Mouse (Mus musculus) spleen, adult 12 weeks (tissue): Measurements from ENCODE around the gene Atp8b4.
A peak's percentile ranks its signal among the peaks of the same experiment; 100 is the strongest.

Experiments
- DNase-seq: peaks from one replicate; pipeline ENCODE4 v3.0.0; 2022; ENCODE audit warnings: low spot score

Gene Atp8b4

DNA sequence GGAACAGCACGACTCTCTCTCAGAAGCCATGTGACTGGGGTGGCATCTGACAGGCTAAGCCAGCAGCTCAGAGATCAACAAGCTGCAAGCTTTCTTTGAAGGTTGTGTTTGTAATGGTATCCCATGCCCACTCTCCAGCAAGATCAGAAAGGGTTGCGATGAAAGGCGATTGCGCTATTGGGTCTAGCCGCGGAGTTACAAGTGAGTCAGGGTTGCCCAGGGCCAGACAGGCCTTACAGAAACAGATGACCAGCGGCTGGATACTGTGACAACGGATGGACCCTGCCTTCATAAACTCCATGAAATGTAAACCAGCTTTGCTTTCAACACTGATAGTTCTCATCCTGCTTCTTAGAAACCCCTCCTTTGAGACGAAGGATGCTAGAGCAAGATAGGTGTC, 66.2 kb downstream of the Atp8b4 start:
- no peak for DNase-seq

DNA sequence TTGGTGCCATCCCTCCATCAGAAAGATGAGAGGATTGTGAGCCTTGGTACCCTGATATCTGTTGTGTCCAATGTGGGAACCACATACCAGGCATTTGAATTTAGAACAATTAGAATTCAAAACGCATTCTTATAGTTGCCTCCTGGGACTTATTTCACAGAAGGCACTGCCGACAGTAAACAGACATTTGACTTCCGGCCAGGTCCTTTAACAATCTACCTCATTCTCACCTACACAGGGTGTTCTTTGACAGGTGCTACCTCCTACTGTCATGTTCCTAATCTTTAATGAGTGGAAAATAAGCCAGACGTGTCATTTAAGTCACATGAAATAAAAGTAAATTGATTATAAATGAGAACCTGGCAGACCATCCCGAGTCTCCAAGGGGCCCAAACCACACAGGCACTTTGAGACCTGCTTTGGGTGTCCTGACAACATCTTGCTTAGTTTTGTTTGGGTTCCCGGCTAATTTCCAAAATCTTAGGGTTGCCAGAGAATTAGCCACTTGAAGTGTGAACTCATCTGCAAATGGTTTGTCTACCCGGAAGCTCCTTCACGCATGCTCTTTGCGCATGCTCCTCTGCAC, 67.9 kb downstream of the Atp8b4 start:
- no peak for DNase-seq

DNA sequence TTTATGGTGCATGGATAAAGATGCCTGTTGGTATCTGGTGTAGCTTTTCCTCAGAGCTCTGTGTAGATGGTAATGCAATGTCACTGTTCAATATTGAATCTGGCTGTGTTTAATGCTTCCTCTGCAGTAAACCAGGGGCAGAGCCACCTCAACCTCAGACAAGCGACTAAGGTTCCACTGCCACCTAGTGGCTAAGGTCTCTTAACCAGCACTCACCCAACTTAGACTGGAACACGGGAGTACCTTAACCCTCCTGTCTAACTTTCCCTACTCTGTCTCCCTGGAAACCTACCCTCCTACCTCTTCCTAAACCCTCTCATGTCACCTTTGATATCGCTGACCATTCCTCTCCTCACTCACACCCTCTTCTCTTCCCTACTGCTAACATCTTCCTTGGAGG, 71.2 kb downstream of the Atp8b4 start:
- no peak for DNase-seq

DNA sequence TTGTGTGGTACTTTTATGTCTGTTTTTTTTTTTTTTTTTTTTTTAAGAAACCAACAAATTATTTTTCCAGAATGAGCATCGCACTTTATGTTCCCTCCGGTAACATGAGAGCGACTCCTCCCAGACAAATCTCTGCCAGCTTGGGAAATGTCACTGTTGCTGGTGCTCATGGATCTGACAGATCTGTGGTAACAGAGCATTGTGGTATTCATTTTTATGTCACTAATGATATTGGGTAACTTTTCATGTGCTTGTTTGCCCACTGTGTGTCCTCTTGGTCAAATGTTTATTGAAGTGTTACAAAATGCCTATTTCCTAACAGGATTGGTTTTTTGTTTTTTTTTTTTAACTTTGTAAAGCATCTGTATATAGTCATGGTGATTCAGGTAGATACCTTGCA, 75.3 kb downstream of the Atp8b4 start:
- DNase-seq = no peak

DNA sequence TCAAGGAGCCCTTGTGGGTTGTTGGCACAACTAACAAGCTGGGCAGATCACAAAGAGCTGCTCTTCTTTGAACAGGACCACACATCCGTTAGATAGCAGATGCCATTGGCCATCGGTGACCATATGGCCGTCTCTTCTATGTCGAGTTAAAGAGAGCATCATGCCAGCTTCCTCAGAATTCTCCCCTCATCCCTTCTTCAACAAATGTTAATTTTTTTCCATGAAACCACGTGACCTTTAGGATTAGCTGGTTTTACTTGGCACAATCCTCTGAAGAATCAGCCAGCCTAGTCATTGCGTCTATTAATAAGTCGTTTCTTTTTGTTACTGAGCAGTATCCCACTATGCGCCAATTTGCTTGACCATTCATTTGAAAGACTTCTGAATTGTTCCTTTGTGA, 75.8 kb downstream of the Atp8b4 start:
- DNase-seq = no peak

DNA sequence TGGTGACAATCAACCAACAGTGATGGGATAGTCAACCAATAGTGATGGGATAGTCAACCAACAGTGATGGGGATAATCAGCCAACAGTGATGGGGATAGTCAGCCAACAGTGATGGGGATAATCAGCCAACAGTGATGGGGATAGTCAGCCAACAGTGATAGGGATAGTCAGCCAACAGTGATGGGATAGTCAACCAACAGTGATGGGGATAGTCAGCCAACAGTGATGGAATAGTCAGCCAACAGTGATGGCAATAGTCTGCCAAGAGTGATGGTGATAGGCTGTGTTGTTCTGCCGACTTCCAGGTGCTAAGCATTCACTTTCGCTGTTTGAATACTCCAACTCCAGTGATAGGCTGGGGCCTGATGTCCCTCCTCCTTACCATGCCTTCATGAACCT, 79.6 kb downstream of the Atp8b4 start:
- DNase-seq = no peak

DNA sequence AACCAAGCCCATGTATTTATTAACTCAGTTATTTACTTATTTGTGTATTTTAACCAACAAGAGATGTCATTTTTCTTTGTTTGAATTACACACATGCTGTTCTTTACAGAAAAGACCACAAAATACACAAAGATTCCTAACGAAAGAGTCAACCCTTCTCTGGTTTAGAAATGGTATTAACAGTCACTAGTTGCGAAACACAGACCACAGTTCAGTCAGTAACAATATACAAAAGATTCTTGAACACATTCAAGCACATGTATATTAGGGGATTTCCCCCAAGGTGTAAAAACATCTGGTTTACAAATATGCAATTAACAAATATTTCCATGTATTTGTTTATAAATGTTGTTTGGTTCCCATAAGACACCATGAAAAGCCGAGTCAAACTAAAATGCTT, 81.6 kb downstream of the Atp8b4 start:
- DNase-seq = no peak

DNA sequence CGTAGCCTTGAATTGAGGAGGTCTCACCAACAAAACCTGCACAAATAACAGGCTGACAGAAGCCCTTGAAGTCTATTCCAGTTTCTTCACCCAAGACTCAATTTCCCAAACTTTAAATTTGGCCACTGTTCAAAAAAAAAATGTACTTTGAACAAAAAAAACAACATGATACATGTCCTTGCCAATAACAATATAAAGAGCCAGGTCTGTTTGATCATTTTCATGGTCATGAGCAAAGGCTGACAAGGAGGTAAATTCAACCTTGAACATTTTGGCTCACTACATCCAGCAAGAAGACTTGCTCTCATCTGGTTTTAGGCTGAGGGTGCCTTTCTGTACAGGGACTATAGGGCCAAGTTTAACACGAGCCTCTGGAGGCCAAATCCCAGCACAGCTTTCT, 83.7 kb downstream of the Atp8b4 start:
- DNase-seq = no peak

DNA sequence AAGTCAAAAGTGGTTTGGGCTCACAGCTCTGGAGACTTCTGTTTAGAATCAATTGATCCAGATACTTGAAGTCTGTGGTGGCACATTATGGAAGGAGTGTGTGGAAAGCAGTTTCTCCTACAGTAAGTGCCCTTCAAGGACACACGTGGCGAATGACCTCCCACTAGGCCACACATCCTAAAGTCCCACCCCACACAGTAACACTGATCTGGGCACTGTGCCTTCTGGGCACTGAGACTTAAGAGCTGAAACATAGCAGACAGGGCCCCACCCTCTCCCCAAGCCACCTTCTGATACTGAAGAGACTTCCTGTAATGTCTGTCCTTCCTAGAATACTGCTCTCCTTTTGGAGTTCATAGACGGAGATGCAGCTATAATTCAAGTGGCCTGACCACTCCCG, 84.5 kb downstream of the Atp8b4 start:
- no peak for DNase-seq

DNA sequence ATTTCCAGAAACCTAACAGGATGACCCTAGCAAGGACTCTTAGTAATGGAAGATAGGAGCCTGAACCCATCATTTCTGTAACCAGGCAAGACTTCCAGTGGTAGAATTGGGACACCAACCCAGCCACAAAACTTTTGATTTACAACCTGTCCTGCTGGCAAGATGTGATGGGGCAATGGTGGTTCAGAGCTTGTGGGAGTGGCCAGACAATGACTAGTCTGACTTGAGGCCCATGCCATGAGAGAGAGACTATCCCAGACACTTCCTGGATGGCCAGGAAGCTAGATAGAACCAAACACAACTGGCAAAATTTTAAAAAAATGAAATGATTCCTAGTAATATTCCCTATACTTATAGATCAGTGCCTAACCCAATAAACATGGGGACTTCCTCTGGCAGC, 87.7 kb downstream of the Atp8b4 start:
- DNase-seq = no peak

DNA sequence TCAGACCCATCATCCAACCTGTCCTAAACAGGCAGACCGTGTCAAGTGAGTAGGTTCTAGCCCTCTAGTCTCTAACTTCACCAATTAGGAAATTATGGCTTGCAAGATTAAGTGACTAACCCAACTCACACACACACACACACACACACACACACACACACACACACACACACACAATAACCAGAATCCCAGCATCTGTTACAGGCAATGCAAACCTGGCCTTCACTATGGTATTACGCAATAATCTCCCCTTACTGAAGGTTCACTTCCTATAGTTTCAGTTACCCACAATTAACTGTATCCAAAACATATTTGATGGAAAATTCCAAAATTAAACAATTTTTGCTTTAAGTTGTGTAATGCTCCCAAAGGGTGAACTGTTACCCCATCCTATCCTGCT, 101.0 kb downstream of the Atp8b4 start:
- no peak for DNase-seq

DNA sequence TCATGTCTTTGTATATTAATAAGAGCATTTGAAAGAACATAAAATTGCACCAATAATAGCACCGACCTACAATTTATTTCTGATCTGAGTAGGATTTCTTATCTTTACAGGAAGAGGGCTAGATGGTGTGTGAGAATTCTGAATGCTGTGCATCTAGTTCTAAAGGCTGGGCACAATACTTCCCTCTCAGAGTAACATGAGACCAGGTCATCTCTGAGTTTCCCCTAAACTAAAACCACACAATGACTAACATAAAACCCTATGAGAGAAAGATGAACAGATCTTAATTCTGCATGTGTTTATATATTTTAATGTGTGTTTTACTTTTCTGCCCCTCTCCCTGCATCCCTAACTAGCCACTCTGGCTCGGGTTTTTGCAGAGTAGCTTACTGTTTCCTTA, 101.5 kb downstream of the Atp8b4 start:
- DNase-seq = no peak

DNA sequence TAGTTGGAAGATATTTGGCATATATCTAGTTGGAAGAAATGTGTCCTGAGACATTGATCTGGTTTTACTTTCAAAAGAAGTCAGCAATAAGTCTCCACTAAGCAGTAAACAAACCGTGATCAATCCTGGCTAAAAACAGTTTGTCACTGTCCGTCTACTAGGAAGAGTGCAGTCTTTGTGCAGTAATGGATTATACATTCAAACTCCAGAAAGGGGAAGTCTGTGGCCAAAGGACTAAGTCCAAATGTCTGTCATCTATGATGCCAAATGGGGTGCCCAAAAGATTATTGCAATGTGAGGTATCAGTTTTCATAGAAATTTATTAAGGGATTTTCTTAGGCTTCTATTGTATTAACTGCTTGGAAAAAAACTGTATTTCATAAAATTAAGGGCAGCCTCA, 102.3 kb downstream of the Atp8b4 start:
- no peak for DNase-seq

DNA sequence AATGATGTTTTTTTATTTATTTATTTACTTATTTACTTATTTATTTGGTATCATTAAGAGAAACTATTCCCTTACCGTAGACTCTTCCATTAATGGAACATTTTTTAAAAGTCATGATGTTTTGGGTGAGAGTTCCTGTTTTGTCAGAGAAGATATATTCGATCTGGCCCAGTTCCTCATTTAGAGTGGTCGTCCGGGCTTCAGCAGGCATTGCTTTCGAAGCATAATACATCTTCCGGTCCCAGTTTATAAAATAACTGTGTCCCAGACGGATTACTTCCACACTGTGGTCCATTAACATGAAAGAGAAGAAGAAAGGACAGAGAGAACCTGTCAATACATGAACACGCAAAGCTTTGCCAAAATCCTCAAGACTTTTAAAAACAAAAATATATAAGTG, 103.0 kb downstream of the Atp8b4 start:
- DNase-seq = no peak

DNA sequence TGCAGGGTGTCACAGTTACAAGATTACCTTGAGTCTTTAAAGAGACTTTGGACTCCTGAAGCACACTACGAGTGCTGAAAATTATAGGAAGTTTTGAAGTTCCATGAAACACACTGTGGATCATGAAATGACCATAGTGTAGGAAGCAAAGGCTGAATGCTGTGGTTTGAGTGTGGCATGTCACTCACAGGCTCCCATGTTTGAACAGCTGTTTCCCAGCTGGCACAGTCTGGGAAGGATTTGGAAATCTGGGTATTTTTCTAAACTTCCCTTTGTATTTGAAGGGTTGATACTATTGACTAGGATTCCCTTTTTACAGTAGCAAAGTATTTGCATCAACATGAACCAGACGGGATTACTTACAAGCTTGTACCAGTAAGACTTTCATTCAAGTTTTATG, 105.5 kb downstream of the Atp8b4 start:
- DNase-seq = no peak

DNA sequence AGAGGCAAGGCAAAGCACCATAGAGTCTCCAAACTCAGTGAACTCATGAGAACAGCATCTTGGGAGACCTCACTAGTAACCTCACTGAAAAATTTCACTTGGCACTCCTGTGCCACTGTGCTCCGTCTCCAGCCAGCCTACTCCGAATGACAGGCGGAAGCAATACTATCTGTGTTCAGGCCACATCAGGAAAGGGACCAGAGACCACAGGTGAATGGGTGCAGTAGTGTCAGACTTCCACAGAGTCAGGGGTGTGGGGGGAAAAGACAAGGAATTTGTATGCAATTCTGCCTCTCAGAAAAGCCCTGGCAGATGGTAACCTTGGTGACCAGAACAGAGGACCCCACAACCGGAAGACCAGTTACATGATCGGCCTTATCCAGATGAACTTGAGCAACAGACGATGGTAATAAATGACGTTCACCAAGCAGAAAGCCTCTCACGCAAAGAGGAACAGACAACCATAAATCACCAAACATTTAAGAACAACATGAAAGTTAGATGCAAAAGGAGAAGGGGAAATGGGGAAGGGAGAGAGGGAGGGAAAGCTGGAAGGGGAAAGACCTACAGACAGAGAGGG, 112.9 kb downstream of the Atp8b4 start:
- no peak for DNase-seq

DNA sequence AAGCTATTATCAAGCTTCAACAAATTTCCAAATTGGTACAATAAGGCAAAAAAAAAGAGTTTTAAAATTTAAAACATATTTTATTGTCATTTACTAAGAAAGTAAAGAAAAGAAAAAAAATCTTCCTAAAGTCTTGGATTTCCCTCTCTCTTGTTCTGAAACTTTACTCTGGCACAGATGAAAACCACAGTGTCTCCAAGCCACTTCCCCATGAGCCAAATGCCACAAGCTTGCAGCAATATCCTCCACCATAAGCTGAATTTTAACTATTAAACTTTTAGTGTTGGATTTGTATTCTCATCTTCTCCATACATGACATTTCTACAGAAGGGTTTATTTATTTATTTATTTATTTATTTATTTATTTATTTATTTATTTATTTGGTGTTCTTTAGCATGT, 114.4 kb downstream of the Atp8b4 start:
- no peak for DNase-seq

DNA sequence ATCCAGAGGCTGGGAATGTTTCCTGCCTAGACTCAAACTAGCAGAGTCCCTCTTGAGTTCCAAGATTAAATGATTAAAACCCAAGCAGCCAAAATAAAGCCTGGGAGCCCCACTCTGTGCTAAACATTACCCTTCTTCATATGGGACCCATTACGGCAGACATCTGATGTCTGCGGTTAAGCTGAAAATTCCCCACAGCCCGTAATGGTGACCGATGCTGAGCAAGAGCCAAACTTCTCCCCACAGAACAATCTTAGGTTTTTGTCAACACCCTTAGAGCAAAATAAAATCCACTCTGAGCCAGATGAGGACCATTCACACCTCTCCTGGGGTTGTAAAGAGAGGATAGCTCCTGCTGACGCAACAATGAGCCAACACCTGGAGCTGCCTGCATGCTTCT, 120.2 kb downstream of the Atp8b4 start:
- no peak for DNase-seq

DNA sequence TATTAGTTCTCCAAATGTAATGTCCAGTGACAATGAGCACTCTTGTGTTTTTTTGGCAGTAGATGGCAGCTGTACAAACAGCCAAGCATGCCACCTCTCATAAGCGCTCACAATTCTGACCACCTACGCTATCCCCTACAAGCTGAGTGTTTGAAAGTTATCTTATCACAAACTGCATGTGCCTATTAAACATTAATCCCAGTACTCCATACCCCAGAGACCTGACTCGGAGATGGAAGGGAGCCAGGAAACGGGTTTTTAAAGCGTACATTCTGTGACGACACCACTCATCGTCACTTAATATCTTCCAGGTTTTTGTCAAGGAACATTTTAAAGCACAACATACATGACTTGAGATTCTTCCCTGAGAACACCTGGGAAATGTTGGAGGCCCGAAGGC, 128.8 kb downstream of the Atp8b4 start:
- no peak for DNase-seq

DNA sequence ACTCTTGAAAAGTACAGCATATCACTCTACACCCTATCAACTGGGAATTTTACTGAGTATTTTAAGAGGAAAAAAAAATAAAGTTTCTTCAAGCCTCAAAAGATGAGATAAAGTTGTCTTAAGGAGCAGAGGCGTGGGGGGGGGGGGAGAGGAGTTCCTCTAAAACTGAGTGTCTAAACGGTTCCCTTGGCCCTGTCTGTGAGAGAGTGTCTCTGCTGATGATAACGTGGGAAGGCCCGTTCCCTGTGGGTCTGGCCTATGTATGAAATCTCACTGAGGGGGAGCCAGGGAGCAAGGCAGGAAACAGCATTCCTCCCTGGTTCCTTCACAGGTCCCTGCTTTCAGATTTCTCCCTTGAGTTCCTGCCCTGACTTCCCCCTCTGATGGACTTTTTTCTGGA, 130.7 kb downstream of the Atp8b4 start:
- DNase-seq = no peak

DNA sequence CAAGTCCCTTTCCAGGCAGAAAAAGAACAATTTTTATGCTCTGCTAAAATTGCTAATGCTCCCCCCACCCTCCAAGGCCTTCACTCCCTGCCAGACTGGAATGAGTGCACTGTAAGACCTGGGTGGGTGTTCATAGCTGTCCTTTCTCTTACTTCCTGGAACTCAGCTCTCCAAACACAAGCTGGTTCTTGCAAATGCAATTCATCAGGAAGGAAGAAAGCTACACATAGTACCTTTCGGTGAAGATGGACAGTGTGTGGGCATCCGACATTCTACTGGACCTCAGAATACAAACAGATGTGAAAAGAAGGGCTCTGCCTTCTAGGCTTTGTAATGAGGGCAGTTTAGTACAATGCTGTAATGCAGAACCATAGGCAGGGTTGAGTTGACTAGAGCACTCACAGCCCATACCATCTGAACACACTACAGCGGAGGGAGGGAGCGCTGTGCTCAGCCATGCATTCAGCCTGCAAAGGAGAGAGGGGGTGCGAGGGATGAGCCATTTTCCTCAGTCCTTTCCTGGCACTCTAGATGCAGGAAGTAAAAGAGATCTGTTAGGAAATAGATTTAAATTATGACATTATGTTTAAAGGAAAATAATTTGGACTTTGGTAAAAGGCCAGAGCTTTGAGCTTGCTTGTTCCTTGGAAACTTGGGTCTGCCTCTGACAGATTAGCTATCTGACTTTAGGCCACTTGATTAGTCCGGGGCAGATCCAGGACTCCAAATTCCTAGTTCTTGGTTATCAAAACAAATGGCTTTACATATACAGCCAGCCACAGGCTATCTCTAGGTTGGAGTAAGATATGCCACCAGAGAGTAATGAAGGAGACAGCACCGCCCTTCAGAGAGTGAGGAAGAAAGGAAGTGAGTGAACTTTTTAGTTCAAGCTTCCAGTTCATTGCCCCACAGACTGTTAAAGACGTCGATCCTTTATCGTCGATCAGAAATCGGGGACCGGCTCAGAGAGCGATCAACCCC, 136.4 kb downstream of the Atp8b4 start:
- no peak for DNase-seq

DNA sequence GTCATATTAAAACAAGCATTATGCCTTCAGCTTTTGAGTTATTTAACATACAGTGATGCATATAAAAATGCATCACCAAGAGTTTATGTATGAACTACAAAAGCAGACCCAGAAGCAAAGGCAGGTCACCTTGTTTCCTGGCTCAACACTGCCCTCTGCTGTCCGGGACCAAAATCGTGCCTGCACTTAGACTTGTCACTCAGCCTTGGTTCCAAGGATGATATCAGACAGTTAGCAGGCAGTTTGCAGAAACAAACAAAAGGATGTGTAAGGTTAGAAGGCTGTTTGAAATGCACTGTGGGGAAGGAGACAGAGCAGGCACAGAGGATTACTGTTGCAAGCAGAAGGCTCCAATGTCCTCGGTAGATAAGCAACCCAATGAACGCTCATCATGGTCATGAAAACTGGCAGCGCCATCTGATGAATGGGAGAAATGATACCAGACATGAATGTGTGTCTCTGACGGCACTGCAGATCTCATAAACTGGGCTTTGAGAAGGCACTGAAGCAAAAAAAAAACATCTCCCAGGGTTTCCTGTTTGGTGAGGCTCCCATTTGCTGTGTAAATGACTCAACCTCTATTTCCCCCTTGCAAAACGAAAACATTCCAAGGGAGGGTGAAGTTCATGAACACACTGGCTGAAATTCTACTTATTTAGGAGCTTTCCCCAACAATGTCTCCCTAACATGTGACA, 137.3 kb downstream of the Atp8b4 start:
- DNase-seq = peak; percentile 50
